Mouse (Mus musculus) cerebellum, postnatal 4 days (tissue): Measurements from ENCODE around the gene Agmat.
A peak's percentile ranks its signal among the peaks of the same experiment; 100 is the strongest.

ENCODE experiments used
- DNase-seq, 2 experiments: peaks; one replicate each; pipeline ENCODE4 v3.0.0; 2022; ENCODE audit warnings: low spot score in 2 of 2, mixed read lengths in 1 of 2

Gene Agmat

DNA sequence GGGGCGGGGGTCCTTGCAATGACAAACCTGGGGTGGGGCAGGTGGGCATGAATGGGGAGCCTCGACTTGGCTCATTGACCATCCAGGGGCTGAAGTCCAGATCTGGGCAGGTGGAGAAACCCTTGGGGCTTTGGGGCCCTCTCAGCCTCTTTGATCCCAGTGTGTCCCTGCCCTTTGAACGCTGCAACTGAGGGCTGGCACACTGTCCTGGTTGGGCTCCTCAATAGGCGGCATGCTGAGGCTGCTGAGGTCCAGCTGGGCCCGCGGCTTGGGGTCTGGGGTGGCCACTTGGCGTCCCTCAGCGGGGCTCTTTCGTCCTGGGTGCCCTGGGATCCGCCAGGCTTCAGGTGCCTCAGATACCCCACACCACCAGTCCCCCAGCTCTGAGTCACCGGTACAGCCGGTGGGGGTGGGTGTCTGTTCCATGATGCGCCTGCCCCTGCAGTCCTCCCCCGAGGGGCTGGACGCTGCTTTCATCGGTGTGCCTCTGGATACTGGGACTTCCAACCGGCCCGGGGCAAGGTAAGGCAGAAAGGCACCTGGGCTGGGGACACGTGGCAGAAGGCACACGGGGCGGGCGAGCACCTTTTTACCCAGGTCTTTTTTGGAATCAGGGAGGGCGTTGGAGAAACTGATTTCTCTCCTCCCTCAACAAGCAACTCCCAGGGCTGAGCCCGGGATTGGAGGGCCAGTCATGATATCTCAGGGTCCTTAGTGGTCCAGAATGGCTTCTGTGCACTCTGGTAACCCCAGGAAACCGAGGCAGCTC lies at the start of gene Agmat:
Agmat (plus strand) TSS at position 95 of the 769 bp plus-strand sequence.
- DNase-seq, result no peak

DNA sequence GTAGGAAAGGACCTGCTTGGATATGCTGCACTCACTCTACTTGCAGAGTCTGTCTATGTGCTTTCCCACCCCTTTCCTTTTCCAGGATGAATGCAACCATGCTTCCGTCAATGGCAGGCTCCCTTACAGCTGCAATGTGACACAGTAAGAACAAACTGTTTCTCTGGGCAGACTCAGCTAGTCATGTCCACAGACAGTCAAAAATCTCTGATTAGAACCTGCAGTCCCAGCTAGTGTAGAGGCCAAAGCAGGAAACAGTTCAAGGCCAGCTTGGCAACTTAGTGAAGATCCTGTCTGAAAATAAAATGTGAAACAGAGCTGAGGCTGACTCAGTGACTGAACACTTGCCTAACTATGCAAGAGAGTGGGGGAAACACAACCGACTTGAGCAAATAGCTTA lies 41.8 kb upstream of the Agmat start:
- DNase-seq, result no peak

DNA sequence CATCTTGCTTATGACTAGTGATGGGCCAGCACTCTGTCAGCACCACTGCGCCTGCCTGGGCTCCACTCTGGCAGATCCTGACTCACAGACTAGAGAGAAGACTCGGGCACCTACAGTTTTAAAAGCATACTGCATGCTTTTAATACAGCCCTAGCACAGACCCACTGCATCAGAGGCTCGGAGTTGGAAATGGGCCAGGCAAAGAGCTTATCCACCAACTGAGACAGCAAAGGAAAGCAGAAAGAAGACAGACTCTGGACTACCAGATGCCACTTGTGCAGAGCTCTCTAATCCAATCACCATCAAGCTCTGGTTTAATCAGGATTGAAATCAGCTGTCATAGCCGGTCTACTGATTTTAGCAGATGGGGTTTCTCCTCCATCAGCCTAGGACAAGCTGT lies 41.1 kb upstream of the Agmat start:
- peak in 1 of 2 experiments; percentile 65 for DNase-seq

DNA sequence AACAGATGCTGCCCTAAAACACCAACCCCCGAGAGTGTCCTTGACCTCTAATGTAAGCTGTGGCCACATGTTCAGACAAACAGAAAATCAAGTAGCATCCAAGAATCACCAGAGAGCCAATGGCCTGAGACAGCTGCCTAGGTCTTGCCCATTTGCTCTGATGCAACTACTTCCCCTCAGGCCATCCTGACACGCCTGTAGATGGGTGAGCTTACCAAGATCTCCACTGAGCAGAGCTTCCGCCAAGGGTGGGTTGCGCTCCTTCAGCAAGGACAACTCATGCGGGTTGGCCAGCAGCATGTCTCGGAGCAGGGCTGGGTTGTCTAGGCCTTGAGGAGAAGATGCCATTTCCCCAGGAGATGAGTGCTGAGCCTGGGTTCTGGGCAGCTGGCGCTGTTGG lies 38.5 kb upstream of the Agmat start:
- no peak for DNase-seq

DNA sequence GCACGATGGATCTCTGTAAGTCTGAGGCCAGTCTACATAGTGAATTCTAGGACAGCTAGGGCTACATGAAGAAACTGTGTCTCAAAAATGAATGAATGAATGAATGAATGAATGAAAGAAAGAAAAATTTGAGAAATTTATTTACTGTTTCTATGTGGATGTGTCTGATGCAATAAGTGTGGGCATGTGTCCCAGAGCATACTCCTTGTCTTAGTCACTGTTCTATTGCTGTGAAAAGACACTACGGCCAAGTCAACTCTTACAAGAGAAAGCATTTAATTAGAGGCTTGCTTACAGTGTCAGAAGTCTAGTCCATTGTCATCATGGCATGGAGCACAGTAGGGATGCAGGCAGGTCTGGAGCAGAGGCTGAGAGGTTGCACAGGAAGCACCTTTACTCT lies 37.5 kb upstream of the Agmat start:
- DNase-seq, result no peak

DNA sequence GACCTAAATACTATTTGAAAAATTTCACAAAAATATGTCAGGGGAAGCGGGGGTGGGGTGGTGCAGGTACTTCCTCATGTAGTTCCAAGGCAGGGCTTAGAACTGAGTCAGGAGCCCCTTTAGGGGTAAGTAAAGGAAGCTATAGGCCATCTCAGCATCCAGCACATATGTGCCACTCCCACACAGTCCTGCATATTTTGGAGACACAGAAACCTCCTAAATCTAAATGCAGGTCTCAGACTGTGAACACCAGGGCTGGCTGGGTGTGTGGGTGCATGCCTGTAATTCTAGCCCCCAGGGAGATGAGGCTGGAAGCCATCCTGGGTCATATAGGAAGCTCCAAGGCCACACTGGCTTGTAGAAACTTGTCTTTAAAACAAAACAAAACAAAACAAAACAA lies 35.2 kb upstream of the Agmat start:
- DNase-seq, result no peak

DNA sequence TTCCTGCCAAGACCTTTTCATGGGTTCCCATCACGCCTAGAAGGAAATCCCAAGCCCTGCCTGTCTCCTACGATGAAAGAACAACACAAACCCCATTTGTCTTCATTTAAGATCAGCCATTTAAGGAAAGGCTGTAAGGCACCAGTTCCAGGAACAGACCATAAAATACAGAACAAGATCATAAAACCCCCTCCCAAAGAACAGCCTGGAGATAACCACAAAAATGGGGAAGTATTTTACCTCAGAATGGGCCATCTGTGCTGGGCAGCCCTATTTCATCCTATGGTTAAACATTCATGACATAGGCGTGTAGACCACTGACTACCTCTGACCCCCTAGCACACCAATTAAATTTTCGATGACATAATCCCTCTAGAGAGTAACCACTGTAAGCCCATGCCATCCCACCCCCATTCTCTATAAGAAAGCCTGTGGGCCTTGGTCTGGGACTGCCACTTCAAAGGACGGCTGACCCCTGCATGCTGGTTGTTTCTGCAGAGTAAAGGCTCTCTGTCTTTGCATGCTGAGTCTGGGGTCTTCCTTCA lies 32.8 kb upstream of the Agmat start:
- no peak for DNase-seq

DNA sequence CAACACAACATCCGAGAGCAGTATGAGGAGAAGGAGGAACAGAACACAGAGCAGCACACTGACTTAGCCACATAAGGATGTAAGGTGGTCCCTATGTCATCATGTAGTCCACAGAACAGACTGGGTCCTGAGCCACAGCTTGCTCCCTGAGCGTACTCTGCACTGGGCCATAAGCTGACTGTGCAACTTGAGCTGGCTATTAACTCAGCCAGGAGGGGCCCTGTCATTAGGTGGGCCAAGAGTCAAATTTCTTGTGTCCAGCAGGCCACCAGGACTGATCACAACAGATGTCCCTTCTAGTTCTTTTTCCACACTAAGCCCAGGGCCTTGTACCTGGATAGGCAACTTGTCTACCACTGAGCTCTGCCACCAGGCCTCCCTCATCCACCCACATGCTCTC lies 31.4 kb upstream of the Agmat start:
- DNase-seq, result no peak

DNA sequence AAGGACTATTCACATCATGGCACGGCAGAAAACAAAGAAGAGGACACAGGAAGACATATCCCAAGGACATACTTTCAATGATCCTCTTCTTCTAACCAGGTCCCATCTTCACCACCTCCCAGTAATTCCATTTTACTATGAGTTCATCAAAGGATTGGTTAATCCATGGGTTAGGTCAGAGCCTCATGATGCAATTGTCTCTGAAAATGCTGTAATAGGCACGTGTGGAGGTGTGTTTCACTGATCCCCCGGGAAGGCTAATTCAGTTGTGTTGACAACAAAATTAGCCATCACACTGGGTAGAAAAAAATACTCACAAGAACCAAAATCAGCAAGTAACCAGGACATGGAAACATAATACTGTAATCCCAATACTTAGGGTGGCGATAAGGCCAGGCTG lies 28.8 kb upstream of the Agmat start:
- no peak for DNase-seq

DNA sequence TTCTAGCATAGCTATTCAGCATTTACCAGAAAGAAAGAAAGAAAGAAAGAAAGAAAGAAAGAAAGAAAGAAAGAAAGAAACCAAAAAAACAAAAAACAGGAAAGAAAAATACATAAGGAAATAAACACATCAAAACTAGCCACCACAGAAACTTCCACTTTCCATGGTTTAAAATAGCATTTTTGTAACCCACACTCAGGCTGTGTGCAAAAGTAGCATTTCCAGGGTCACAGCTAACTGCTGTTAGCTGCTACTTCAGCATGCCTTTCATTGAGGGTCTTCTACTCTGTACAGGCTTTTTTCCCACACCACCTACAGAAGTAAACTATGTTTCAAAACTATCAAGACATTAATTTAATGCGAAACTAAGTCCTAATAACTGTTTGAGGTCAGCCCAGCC lies 27.2 kb upstream of the Agmat start:
- DNase-seq, result no peak

DNA sequence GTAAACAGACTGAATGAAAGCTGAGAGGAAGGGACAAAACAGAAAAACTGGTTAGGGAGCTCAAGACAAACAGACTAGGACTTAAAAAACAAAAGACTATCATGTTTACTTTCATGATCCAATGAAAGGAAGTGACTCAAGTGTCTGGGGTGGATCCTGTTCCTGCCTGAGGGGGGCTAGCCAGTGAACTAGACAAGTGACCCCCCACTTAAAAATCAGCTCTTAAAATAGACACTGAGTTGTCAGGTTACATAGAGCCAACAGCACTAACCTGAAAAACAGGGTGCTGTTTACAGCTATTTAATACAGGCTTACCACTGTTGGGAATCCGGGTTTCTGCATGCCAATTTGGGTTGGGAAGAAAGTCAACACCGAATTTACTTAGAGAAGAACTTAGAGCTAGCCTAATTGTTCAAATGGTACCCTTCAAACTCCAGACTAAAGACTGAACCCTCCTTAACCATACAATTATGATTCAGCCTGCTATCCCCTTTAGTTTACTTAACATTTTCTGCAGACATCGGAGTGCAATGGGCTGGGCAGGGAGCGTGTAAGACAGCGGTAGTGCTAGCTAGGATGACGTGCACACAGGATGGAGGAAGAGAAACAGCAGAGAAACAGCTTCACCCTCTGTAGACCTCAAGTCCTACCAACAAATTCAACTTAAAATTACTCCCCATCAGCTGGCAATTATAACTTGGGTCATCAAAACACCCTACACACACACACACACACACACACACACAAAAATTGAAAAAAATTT lies 25.5 kb upstream of the Agmat start:
- no peak for DNase-seq

DNA sequence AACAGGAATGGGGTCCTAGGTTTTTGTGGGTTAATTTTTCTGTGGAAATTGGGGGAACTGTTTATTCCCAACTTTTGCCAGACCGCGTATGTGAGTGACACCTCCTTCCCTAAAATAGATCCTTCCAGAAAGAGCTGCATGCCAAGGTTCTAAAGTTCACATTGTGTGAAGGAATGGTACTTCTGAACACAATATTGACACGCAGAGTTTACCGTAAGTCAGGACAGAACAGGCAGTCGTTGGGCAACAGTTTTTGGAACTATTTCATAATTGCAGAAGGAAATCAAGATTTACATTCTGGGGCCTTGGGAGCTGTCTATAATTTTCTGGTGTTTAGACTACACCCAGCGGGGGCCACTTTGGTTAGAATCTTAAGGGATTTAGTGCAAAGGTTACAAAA lies 24.5 kb upstream of the Agmat start:
- DNase-seq, result no peak

DNA sequence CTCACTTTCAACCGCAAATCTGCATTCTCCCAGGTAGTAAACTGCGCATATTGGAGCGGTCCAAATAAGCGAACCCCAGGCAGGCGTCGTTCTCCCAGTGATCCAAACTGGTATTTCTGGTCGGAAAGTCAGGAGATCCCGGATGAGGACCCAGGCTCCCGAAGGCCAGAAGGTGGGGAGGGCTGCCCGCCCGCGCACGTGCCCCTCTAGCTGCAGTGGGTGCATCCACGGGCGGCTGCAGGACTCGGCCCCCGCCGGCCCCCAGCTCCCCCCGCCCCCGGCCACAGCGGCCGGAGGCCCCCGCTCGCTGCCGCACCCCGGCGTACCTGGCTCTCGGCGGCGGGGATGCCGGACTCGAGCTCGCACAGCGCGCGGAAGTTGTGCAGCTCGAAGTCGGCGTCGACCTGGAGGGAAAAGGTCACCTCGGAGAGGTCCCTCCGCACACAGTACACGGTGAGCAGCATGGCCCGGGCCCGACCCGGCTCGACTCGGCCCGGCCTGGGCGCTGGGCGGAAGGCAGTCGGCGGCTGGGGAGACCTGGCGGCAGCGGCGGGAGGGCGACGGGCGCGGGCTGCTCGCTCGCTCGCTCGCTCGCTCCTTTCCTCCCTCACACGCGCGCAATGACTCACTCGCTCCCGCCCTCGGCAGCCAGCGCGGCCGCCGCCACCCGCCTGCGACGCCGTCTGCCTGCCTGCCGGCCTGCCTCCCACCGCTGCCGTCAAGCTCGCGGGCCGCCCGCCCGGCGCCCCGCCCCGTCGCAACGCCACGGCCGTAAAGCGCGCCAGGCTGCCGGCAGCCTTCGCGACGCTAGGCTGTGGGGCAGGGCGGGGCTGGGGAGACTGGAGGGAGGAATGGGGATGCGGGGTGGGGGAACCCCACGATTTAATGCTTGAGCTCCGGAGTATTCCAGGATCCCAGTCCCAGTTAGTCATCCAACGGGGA lies 23.5 kb upstream of the Agmat start, which contains the start of gene Ddi2:
Ddi2 (minus strand) TSS at position 689 of the 942 bp plus-strand sequence.
- DNase-seq, result peak; percentile 80 to 92

DNA sequence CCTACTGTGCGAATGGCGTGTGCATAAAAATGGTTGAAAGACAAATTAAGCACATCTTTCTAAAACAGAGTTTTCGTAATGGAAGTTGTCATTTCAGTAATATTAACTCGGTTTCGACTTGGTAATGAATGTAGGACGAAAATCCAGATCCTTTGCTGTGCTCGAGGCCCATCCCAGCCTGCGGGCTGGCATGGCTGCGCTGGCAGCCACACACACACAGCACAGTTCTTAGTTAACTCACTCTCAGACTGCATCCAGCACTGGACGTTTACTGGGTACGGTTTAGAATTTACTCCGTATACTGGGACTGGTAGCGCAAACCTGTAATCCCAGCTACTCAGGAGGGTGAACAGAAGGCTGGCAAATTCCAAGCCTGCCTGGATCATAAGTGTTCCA lies 22.8 kb upstream of the Agmat start:
- no peak for DNase-seq

DNA sequence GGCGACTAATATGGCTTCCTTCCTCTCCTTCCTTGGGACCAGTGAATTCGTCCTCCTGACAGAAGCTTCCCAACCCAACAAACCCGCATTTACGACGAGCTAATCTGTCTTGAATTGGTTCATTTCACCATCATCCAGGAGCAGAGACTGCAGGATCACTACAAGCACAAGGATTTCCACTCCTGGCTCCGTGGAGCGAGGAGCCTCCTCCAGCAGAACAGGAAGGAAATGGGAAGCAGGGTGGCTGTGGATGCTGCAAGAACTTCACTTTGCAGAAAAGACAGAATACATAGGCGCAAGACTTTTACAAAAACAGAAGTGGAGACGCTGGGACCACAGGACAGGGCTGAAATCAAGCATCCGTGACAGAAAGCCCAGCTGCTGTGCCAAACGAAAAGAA lies 21.9 kb upstream of the Agmat start:
- DNase-seq, result no peak

DNA sequence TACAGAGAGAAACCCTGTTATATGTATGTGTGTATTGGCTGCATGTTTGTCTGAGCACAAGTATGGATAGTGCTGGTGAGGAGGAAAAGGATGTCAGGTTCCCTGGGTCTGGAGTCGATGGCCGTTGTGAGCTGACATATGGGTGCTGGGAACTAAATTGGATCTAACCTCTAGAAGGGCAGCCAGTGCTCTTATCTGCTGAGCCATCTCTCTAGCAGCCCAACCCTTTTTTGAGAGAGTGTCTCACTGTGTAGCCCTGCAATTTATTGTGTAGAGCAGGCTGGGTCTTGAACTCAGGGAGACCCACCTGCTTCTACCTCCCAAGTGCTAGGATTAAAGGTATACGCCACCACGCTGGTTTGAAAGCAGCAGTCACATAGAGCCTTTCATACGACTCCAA lies 21.2 kb upstream of the Agmat start:
- DNase-seq, result no peak

DNA sequence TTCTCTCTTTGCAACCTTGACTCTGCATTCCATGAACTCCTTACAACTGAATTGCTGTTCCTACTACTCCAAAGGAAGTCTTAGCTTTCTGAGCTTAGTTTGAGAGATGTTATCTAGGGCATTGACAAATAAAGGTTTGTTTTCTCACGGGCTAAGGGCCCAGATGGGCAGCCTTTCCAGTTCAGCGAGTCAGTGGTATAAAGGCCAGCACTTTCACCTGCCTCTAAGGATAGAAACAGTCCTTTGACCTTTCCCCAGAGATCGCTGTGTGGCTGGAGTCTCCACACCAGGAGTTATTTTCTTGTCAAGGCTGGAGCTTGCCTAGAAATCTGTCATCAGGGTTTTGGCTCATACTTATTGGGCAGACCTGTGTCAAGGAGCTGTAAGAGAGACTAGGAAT lies 20.7 kb upstream of the Agmat start:
- no peak for DNase-seq

DNA sequence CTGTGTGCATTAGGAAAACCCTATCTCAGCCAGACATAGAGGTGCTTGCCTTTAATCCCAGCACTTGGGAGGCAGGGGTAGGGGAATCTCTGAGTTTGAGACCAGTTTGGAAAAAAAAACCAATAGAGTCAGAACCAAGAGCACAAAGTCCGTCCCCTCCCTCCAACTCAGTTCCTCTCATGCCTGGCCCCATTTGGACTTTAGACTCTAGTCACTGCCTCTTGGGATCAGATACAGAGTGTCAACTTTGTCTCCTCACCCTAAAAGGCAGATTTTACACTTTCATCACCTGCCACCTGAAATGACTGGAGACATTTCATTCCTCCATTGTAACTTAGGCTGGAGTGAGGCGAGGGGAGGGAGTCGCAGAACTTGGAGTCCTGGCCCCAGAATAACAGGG lies 17.2 kb upstream of the Agmat start:
- no peak for DNase-seq

DNA sequence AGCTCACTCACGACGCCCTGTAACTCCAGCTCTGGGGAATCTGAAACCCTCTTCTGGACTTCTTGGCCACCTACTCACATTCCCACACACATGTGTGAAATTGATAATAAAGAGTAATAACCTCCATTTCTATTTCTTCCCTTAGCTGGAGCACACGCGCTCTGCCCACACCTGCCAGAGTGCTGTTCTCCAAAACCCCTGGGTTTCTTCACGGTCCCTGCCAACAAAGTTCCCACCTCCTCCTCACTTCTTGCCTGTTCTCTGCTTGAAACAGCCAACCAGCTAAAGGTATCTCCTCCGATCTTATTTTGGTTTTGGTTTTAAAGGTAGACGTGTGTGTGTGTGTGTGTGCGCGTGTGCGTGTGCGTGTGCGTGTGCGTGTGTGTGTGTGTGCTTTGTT lies 16.1 kb upstream of the Agmat start:
- DNase-seq, result no peak

DNA sequence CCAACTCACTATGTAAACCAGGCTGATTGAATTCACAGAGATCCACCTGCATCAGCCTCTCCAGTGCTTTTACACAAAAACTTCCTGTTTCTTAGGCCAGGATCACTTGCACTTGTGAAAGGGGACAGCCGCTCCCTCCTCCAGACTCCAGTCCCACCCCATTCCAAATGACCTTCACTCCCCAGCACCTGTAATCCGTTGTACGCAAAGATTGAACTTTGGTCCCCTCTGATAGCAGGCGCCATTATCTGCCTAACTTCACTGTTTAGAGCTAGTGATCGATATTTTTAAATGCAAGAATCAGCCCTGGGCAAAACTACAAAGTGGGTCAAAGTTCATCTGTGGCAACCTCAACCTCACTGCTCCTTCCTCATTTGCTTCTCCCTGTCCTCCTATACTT lies 14.7 kb upstream of the Agmat start:
- DNase-seq, result no peak

DNA sequence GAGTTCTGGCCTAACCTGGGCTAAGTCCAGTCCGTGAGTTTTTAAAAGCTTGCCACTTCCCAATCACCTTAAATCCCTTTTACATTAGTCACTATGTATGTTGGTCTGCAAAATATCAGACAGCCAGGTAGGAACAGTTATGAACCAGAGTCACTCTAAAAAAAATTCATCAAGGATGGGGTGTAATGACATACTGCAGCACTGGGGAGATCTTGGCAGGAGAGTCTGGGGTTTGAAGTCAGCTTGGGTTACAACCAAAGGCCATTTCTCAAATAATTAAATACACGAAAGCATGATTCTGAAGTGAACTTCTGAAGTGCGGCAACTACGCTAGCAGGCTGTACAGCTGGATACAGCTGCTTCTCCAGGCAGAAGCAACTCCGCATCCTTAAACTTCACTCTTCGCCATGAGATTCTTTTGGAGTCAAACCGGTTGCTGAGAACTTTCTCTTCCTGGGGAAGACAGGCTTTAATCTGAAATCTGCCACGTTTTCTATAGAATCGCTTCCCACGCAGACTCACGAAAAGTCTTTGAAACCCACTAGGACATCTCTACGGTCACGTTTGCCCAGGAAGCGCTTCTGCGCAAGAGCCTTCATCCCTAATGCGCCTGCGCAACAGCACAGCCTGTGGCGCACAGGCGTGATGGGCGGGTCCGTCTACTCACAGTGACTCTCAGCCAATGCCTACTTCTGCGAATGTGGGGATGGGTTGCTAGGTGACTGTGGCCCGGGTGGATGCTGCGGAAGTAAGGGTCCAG lies 11.8 kb upstream of the Agmat start:
- peak; percentile 50 to 82 for DNase-seq
